Mouse (Mus musculus) layer of hippocampus, adult 2 months (tissue): ENCODE measurements around the gene Focad. TPM values are rescaled to one million over a fixed set of nuclear protein-coding genes. Genes with fewer than 3 reads are reported as not detected.

Source experiments
- DNase-seq, 2 experiments: peaks; one replicate each; pipeline ENCODE4 v3.0.0; 2022; ENCODE audit warnings: low spot score in 2 of 2
- H3K27ac ChIP-seq: fragments of 200-600 bp; 2 replicates; pipeline ENCODE4 v1.8.1; 2022
- H3K4me3 ChIP-seq: fragments of 200-600 bp; 2 replicates; pipeline ENCODE4 v1.8.1; 2022; ENCODE audit warnings: mild to moderate bottlenecking
- CTCF ChIP-seq: fragments of 200-600 bp; conservative IDR thresholded peaks from 2 replicates; pipeline ENCODE4 v1.8.1; 2022; ENCODE audit warnings: antibody characterized with exemption, mild to moderate bottlenecking, moderate library complexity
- total RNA-seq, 2 experiments: library from RNA; stranded (reverse); gene quantifications; 2 replicates each; pipeline ENCODE4 v1.2.3; 2021

Focad gene
- total RNA-seq, 2 experiments from 2014 or later, result 69.4 to 73.0 TPM

GRCm38 (mm10) chr4:88117331-88117730, 22.9 kb downstream of the Focad start:
- no peak for DNase-seq
- H3K27ac ChIP-seq, result no peak overlapping the region
- H3K4me3 ChIP-seq, result no peak overlapping the region
- no peak for TF ChIP-seq CTCF

- no peak overlapping the region for H3K4me3 ChIP-seq
Observed at GRCm38 (mm10) chr4:88117942-88118341, 23.5 kb downstream of the Focad start.

GRCm38 (mm10) chr4:88118750-88119395, 24.4 kb downstream of the Focad start:
- H3K27ac ChIP-seq, result no peak overlapping the region
- TF ChIP-seq CTCF, result no peak
- no peak overlapping the region for H3K4me3 ChIP-seq
- DNase-seq, result no peak

More at GRCm38 (mm10) chr4:88117942-88118341, 23.5 kb downstream of the Focad start:
- no peak overlapping the region for H3K27ac ChIP-seq
- no peak for TF ChIP-seq CTCF
- no peak for DNase-seq

- TF ChIP-seq CTCF, result no peak
- Histone ChIP-seq H3K4me3 (no peak overlapping the region), H3K27ac (no peak overlapping the region; the same call in 1 of the 2 replicates)
- DNase-seq, result no peak
Observed at GRCm38 (mm10) chr4:88120091-88120490, 25.7 kb downstream of the Focad start.

GRCm38 (mm10) chr4:88122472-88122871, 28.0 kb downstream of the Focad start:
- no peak for TF ChIP-seq CTCF
- no peak overlapping the region for H3K4me3 ChIP-seq
- H3K27ac ChIP-seq, result no peak overlapping the region
- no peak for DNase-seq

GRCm38 (mm10) chr4:88135936-88136335, 41.5 kb downstream of the Focad start:
- Histone ChIP-seq H3K4me3 (peak overlapping the region; percentile 13; the same call in 1 of the 2 replicates), H3K27ac (peak overlapping the region; percentile 76)
- DNase-seq, result no peak
- no peak for TF ChIP-seq CTCF

GRCm38 (mm10) chr4:88136528-88136927, 42.1 kb downstream of the Focad start:
- DNase-seq, result no peak
- H3K27ac ChIP-seq, result peak overlapping the region; percentile 76; the same call in 1 of the 2 replicates
- H3K4me3 ChIP-seq, result peak overlapping the region; percentile 8; the same call in 1 of the 2 replicates
- no peak for TF ChIP-seq CTCF

GRCm38 (mm10) chr4:88138366-88138917, 44.0 kb downstream of the Focad start:
- TF ChIP-seq CTCF, result no peak
- H3K27ac ChIP-seq, result no peak overlapping the region
- no peak overlapping the region for H3K4me3 ChIP-seq
- DNase-seq, result no peak

GRCm38 (mm10) chr4:88149462-88149861, 55.0 kb downstream of the Focad start:
- DNase-seq, result no peak
- Histone ChIP-seq H3K4me3 (no peak overlapping the region), H3K27ac (no peak overlapping the region)
- no peak for TF ChIP-seq CTCF

GRCm38 (mm10) chr4:88155490-88156160, 61.2 kb downstream of the Focad start:
- no peak overlapping the region for H3K27ac ChIP-seq
- H3K4me3 ChIP-seq, result no peak overlapping the region
- TF ChIP-seq CTCF, result no peak
- no peak for DNase-seq

GRCm38 (mm10) chr4:88156961-88157360, 62.5 kb downstream of the Focad start:
- no peak for DNase-seq
- Histone ChIP-seq H3K4me3 (no peak overlapping the region), H3K27ac (peak overlapping the region; percentile 76; the same call in 1 of the 2 replicates)
- TF ChIP-seq CTCF, result no peak

GRCm38 (mm10) chr4:88157644-88158043, 63.2 kb downstream of the Focad start:
- Histone ChIP-seq H3K4me3 (no peak overlapping the region), H3K27ac (peak overlapping the region; percentile 76)
- no peak for DNase-seq
- TF ChIP-seq CTCF, result no peak

- no peak for DNase-seq
- TF ChIP-seq CTCF, result no peak
- H3K4me3 ChIP-seq, result 0 out of 2 replicates have a peak overlapping the region, but pooled peaks have one; percentile 4
- peak overlapping the region; percentile 76 for H3K27ac ChIP-seq
Observed at GRCm38 (mm10) chr4:88159256-88159655, 64.8 kb downstream of the Focad start.

- H3K4me3 ChIP-seq, result 0 out of 2 replicates have a peak overlapping the region, but pooled peaks have one; percentile 4
- peak in 1 of 2 experiments; percentile 33 for DNase-seq
- H3K27ac ChIP-seq, result peak overlapping the region; percentile 76; the same call in 1 of the 2 replicates
- no peak for TF ChIP-seq CTCF
Observed at GRCm38 (mm10) chr4:88159700-88160099, 65.3 kb downstream of the Focad start.
